In genomic region chr2:90974101-90974500, GRCm38 (mm10) we compare ENCODE assay signal across 19 mouse cellular contexts. TPM values are rescaled to one million over a fixed set of nuclear protein-coding genes. Genes with fewer than 3 reads are reported as not detected.
DNase-seq lines count a peak whose midpoint lies in the region; ATAC-seq lines count a peak whose summit lies in the region.
"Had no signal": no experiment of that assay in that cellular context is flagged by ENCODE, and none has a peak within 500 bp of the region (broad histone marks: within the 10 kb centered on the region; RNA-seq: fewer than 3 reads in every experiment).

No protein-coding gene starts in this region.

- no peaks in the 10 kb centered on the region for H3K36me3 ChIP-seq in midbrain, embryonic 11.5 days (ENCODE audit: control insufficient read depth, insufficient read depth, low read length)
- H3K36me3 ChIP-seq in midbrain, embryonic 13.5 days, result no peaks in the 10 kb centered on the region

- H3K4me1 ChIP-seq in midbrain, embryonic 11.5 days (ENCODE audit: control insufficient read depth, insufficient read depth, low read length), result no peaks in the 10 kb centered on the region
- no peaks in the 10 kb centered on the region; the same call in 1 of the 2 replicates for H3K4me1 ChIP-seq in midbrain, embryonic 13.5 days (replicated peaks)
- H3K4me1 ChIP-seq: embryonic facial prominence, embryonic 13.5 days; forebrain, embryonic 12.5 days; hindbrain, embryonic 13.5 days had no signal

- intact Hi-C loops in heart, postnatal 36 days (cut with DNase I), result no loop called here

- peak; percentile 58 to 60 for DNase-seq in cerebellum, adult 18-20 months
- DNase-seq in midbrain, embryonic 11.5 days (ENCODE audit: low spot score, missing footprints), result peak; percentile 60
- DNase-seq in cerebellum, adult 8-10 months, result peak; percentile 46
- DNase-seq in heart, postnatal 36 days, result no peak
- DNase-seq in adrenal gland, postnatal 14 days, result no peak
- DNase-seq: adrenal gland, adult 8-10 months; gastrocnemius, postnatal 10 days; heart, adult 18-20 months; heart, postnatal 10 days; kidney, adult 11 months had no signal

- H3K4me2 ChIP-seq in midbrain, embryonic 11.5 days, result no peak overlapping the region
- no peak overlapping the region for H3K4me2 ChIP-seq in midbrain, embryonic 13.5 days (replicated peaks)
- H3K4me2 ChIP-seq: embryonic facial prominence, embryonic 13.5 days; forebrain, embryonic 12.5 days; hindbrain, embryonic 13.5 days had no signal

- H3K27ac ChIP-seq in midbrain, embryonic 11.5 days (ENCODE audit: low read depth, low read length), result no peak overlapping the region
- no peak overlapping the region for H3K27ac ChIP-seq in midbrain, embryonic 13.5 days
- H3K27ac ChIP-seq: embryonic facial prominence, embryonic 13.5 days; forebrain, embryonic 12.5 days; heart, embryonic 10.5 days; hindbrain, embryonic 13.5 days; hindbrain, postnatal 0 days had no signal

- no peaks in the 10 kb centered on the region for H3K9me3 ChIP-seq in midbrain, embryonic 11.5 days (ENCODE audit: control insufficient read depth, low read length)
- no peaks in the 10 kb centered on the region for H3K9me3 ChIP-seq in midbrain, embryonic 13.5 days
- H3K9me3 ChIP-seq: embryonic facial prominence, embryonic 13.5 days; forebrain, embryonic 12.5 days; heart, embryonic 10.5 days; hindbrain, embryonic 13.5 days had no signal

- H3K27me3 ChIP-seq in midbrain, embryonic 11.5 days (ENCODE audit: control insufficient read depth, insufficient read depth, low read length), result no peaks in the 10 kb centered on the region
- no peaks in the 10 kb centered on the region for H3K27me3 ChIP-seq in midbrain, embryonic 13.5 days
- H3K27me3 ChIP-seq: CH12.LX; embryonic facial prominence, embryonic 13.5 days; forebrain, embryonic 12.5 days; hindbrain, embryonic 13.5 days had no signal

- no peak overlapping the region for H3K9ac ChIP-seq in midbrain, embryonic 11.5 days (ENCODE audit: low read length)
- H3K9ac ChIP-seq in midbrain, embryonic 13.5 days (replicated peaks), result no peak overlapping the region
- H3K9ac ChIP-seq: embryonic facial prominence, embryonic 13.5 days; forebrain, embryonic 12.5 days; hindbrain, embryonic 13.5 days had no signal

- no peak overlapping the region for H3K4me3 ChIP-seq in midbrain, embryonic 11.5 days (ENCODE audit: low read depth, low read length)
- H3K4me3 ChIP-seq in midbrain, embryonic 13.5 days (replicated peaks), result no peak overlapping the region
- H3K4me3 ChIP-seq: embryonic facial prominence, embryonic 13.5 days; forebrain, embryonic 12.5 days; heart, embryonic 10.5 days; hindbrain, embryonic 13.5 days had no signal

- no peak for ATAC-seq in cerebellum, adult (ENCODE audit: insufficient number of reproducible peaks, low FRiP score, low TSS enrichment)
- ATAC-seq in midbrain, embryonic 11.5 days (ENCODE audit: low FRiP score), result no peak
- no peak for ATAC-seq in midbrain, embryonic 13.5 days
- ATAC-seq: forebrain, embryonic 16.5 days; hindbrain, postnatal 0 days had no signal

RNA-seq across cellular contexts. Expression of gene Celf1, which starts 33.9 kb away (rescaled TPM):
- polyA plus RNA-seq in midbrain, embryonic 11.5 days (2014; fragmentation: Nextera tagmentation; extraction: Ambion mirVana), result 99.8 and 103 TPM in 2 replicates
- polyA plus RNA-seq in midbrain, embryonic 13.5 days (2015; fragmentation: Nextera tagmentation; extraction: Ambion mirVana), result 137 and 140 TPM in 2 replicates
- 10 to 100 TPM; 72.6 to 75.3 TPM for total RNA-seq in heart, postnatal 36 days (2021)
- 89.9 and 97.9 TPM in 2 replicates for total RNA-seq in adrenal gland, postnatal 14 days (2021)

Comparison
In these comparisons a context has a peak if more than half of its experiments do, and no peak if none do; other contexts are left out.
1. DNase-seq: peak in cerebellum, adult 18-20 months (2 of 2), midbrain, embryonic 11.5 days (single experiment) and cerebellum, adult 8-10 months (single experiment); none in heart, postnatal 36 days (0 of 2) and adrenal gland, postnatal 14 days (single experiment).